Mouse (Mus musculus) CD4-positive helper T cell, adult 2 months (primary cell): ENCODE data around the gene Sh3bgrl.

Experiments
- DNase-seq: peaks from one replicate; pipeline ENCODE4 v3.0.0-alpha.2; 2012; ENCODE audit warnings: low read depth, missing footprints, low spot score

Gene Sh3bgrl

GRCm38 (mm10) chrX:109238163-109238562, 143.0 kb downstream of the Sh3bgrl start:
- no peak for DNase-seq
